Mouse (Mus musculus) heart, embryonic 15.5 days (tissue): ENCODE results near the gene Ubash3a. TPM values are rescaled to one million over a fixed set of nuclear protein-coding genes. Genes with fewer than 3 reads are reported as not detected.
"Not testable (repeated sequence)": the region's sequence is repeated elsewhere in the genome, so short reads cannot be mapped to it uniquely, and the experiment has no call there.

Experiments
- ATAC-seq: fragments of 200-750 bp; cut with Nextera tagmentation; replicated peaks from 2 replicates; pipeline ENCODE4 v1.8.0; 2017; ENCODE audit warnings: low read depth, moderate TSS enrichment; ENCODE audit not compliant: insufficient number of reproducible peaks, insufficient read depth, low FRiP score
- H3K27ac ChIP-seq: fragments of 300-500 bp; sonication (generic); 2 replicates; pipeline ENCODE4 v1.5.1; 2015; ENCODE audit warnings: mild to moderate bottlenecking, inconsistent platforms
- H3K27me3 ChIP-seq: fragments of 300-500 bp; sonication (generic); 2 replicates; pipeline ENCODE4 v1.6.1; 2015; ENCODE audit warnings: inconsistent platforms
- H3K36me3 ChIP-seq: fragments of 300-500 bp; sonication (generic); 2 replicates; pipeline ENCODE4 v1.6.1; 2015; ENCODE audit warnings: mild to moderate bottlenecking, inconsistent platforms
- H3K4me1 ChIP-seq: fragments of 300-500 bp; sonication (generic); replicated peaks from 2 replicates; pipeline ENCODE4 v1.6.1; 2015; ENCODE audit warnings: inconsistent platforms
- H3K4me2 ChIP-seq: fragments of 300-500 bp; sonication (generic); 2 replicates; pipeline ENCODE4 v1.6.1; 2015; ENCODE audit warnings: inconsistent platforms, mild to moderate bottlenecking, moderate library complexity
- H3K4me3 ChIP-seq: fragments of 300-500 bp; sonication (generic); 2 replicates; pipeline ENCODE4 v1.5.1; 2015; ENCODE audit warnings: mild to moderate bottlenecking, inconsistent platforms
- H3K9ac ChIP-seq: fragments of 300-500 bp; sonication (generic); 2 replicates; pipeline ENCODE4 v1.6.1; 2015; ENCODE audit warnings: mild to moderate bottlenecking, inconsistent platforms
- H3K9me3 ChIP-seq: fragments of 300-500 bp; sonication (generic); replicated peaks from 2 replicates; pipeline ENCODE4 v1.6.1; 2016; ENCODE audit warnings: inconsistent platforms
- WGBS: fragments of 180-500 bp; shearing (Covaris S2); methylation state at CpG from one replicate; pipeline ENCODE4 v1.1.7; 2015; ENCODE audit warnings: mixed read lengths; 5-methylcytosine and 5-hydroxymethylcytosine counted together
- polyA plus RNA-seq: library from polyadenylated mRNA; unstranded; fragments of >200 nt; fragmentation: Nextera tagmentation; extraction: Ambion mirVana; gene quantifications from 2 replicates; pipeline ENCODE4 v1.2.1, GENCODE M21; 2015

Gene Ubash3a
- polyA plus RNA-seq, 1 experiment from 2014 or later = 0.37 TPM

DNA sequence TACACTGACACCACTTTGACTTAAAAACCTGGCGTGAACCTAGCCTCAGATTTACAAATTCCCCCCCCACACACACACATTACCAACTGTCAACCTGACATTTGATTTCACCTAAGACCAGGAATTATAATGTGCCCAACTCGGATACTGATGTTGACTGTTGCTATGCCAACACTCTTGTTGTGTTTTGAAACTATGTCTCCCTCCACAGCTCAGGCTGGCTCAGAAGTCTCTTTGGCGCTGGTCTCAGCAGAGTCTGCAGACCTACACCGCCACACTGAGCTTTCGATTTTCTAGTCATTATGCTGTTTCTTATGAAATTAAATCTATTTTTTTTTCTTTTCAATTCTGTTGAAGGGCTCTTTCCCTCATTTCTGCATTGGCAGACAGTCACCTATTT is 55.0 kb downstream of the Ubash3a start:
- no peak for ATAC-seq
- WGBS = 59% methylated on average over 5 of the region's 5 CpGs
- no peak overlapping the region for H3K27ac ChIP-seq

GRCm38 (mm10) chr17:31263770-31264169 is 56.1 kb downstream of the Ubash3a start:
- no peak overlapping the region for H3K4me2 ChIP-seq
- no peaks in the 10 kb centered on the region for H3K36me3 ChIP-seq
- H3K9ac ChIP-seq = no peak overlapping the region
- H3K27ac ChIP-seq = no peak overlapping the region
- ATAC-seq = no peak
- no peaks in the 10 kb centered on the region for H3K9me3 ChIP-seq
- no peak overlapping the region for H3K4me3 ChIP-seq
- WGBS = 89% methylated on average over 5 of the region's 5 CpGs
- no peaks in the 10 kb centered on the region for H3K4me1 ChIP-seq
- H3K27me3 ChIP-seq = no peaks in the 10 kb centered on the region

More for the DNA sequence above, 55.0 kb downstream of the Ubash3a start:
- no peaks in the 10 kb centered on the region for H3K4me1 ChIP-seq
- no peak overlapping the region for H3K4me3 ChIP-seq
- no peaks in the 10 kb centered on the region for H3K9me3 ChIP-seq
- H3K4me2 ChIP-seq = no peak overlapping the region
- no peaks in the 10 kb centered on the region for H3K36me3 ChIP-seq
- H3K9ac ChIP-seq = no peak overlapping the region
- H3K27me3 ChIP-seq = no peaks in the 10 kb centered on the region

GRCm38 (mm10) chr17:31264372-31264771 is 56.7 kb downstream of the Ubash3a start:
- H3K27ac ChIP-seq = no peak overlapping the region
- H3K36me3 ChIP-seq = no peaks in the 10 kb centered on the region
- no peak overlapping the region for H3K4me3 ChIP-seq
- no peaks in the 10 kb centered on the region for H3K9me3 ChIP-seq
- no peak for ATAC-seq
- no peaks in the 10 kb centered on the region for H3K27me3 ChIP-seq
- no peak overlapping the region for H3K9ac ChIP-seq
- WGBS = 69% methylated on average over 6 of the region's 6 CpGs
- H3K4me2 ChIP-seq = no peak overlapping the region
- H3K4me1 ChIP-seq = no peaks in the 10 kb centered on the region

GRCm38 (mm10) chr17:31265171-31265572 is 57.5 kb downstream of the Ubash3a start:
- no peak overlapping the region for H3K9ac ChIP-seq
- no peaks in the 10 kb centered on the region for H3K27me3 ChIP-seq
- H3K36me3 ChIP-seq = no peaks in the 10 kb centered on the region
- no peak for ATAC-seq
- H3K9me3 ChIP-seq = no peaks in the 10 kb centered on the region
- H3K4me2 ChIP-seq = no peak overlapping the region
- no peak overlapping the region for H3K27ac ChIP-seq
- no peak overlapping the region for H3K4me3 ChIP-seq
- no peaks in the 10 kb centered on the region for H3K4me1 ChIP-seq
- WGBS = 21% methylated on average over 3 of the region's 3 CpGs

DNA sequence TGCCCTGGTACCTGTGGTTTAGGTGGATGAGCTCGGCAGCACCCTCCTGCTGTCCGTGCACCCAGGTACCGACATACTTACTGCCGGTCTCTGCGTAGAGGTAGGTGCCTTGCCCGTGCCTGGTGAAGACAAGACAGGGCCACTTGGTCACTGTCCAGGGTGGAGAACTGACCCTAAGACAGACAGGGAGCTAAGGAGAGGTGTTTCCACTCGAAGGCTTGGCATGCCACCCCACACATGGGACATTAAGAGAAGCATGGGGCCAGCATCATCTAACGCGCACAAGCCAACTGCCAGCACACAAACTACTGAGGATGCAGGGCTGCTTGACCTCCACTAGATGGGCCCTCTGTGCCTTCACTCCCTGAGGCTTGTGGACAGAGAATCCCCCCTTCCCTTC is 58.2 kb downstream of the Ubash3a start:
- no peaks in the 10 kb centered on the region for H3K4me1 ChIP-seq
- H3K4me2 ChIP-seq = no peak overlapping the region
- ATAC-seq = no peak
- no peak overlapping the region for H3K27ac ChIP-seq
- no peak overlapping the region for H3K9ac ChIP-seq
- no peak overlapping the region for H3K4me3 ChIP-seq
- H3K36me3 ChIP-seq = no peaks in the 10 kb centered on the region
- no peaks in the 10 kb centered on the region for H3K9me3 ChIP-seq
- no peaks in the 10 kb centered on the region for H3K27me3 ChIP-seq
- WGBS = 88% methylated on average over 9 of the region's 9 CpGs

DNA sequence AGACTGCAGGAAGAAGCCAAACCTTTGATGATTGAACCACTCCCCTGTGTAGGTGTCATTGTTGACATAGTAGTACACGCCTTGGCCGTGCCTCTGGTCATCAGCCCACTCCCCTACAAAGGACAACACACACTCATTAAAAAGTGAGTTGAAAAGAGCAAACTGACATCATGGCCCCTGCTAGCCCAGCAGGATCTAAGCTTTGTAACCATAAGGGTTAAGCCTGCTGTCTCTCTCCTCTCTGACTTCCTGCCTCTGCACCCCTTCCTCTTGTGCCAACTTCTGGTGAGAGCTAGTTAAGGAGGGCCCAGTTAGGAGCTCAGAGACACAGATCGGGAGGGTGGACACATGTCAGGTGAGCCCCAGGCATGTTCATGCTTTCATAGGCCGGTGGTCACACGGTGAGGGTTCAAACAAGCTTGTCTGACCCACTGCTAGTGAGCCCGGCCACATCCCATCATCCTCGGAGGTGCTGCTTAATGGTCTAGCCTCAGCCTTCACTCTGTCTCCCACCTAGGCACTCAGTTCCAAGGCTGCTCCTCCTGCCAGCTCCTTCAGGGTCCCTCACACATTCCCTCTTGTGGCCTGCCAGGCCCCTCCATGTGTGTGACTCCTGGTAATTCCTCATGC is 58.8 kb downstream of the Ubash3a start:
- Histone ChIP-seq H3K9ac (no peak overlapping the region), H3K4me3 (no peak overlapping the region), H3K27ac (no peak overlapping the region), H3K4me1 (no peaks in the 10 kb centered on the region), H3K36me3 (no peaks in the 10 kb centered on the region), H3K4me2 (no peak overlapping the region), H3K9me3 (no peaks in the 10 kb centered on the region), H3K27me3 (no peaks in the 10 kb centered on the region)
- no peak for ATAC-seq
- 78% methylated on average over 7 of the region's 7 CpGs for WGBS

DNA sequence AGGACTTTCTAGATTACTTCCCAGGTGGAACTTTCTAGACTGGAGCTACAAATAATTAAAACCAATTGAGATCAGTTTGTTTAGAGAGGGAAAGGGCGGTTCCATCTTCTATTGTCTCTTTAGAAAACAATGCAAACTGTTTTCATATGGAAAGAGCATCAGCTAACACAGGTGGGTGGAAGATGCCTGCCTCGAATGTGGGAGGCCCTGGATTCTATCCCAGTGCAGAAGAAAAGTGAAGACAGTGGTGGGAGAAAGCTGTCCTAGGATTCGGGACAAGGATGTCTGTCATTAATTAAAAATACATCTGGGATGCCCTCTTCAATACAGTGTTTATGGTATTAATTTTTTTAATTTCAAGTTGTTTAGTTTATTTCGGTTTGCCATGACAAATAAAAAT is 59.5 kb downstream of the Ubash3a start:
- Histone ChIP-seq H3K9ac (no peak overlapping the region), H3K4me3 (no peak overlapping the region)

GRCm38 (mm10) chr17:31267603-31268002 is 59.9 kb downstream of the Ubash3a start:
- 82% methylated on average over 6 of the region's 6 CpGs for WGBS
- no peak for ATAC-seq
- no peaks in the 10 kb centered on the region for H3K27me3 ChIP-seq
- H3K4me1 ChIP-seq = no peaks in the 10 kb centered on the region
- no peak overlapping the region for H3K27ac ChIP-seq
- no peak overlapping the region for H3K9ac ChIP-seq
- no peak overlapping the region for H3K4me2 ChIP-seq
- H3K9me3 ChIP-seq = no peaks in the 10 kb centered on the region
- no peaks in the 10 kb centered on the region for H3K36me3 ChIP-seq
- no peak overlapping the region for H3K4me3 ChIP-seq

More for the DNA sequence above, 59.5 kb downstream of the Ubash3a start:
- no peak for ATAC-seq
- no peak overlapping the region for H3K4me2 ChIP-seq
- no peaks in the 10 kb centered on the region for H3K4me1 ChIP-seq
- 71% methylated on average over 4 of the region's 4 CpGs for WGBS
- H3K27ac ChIP-seq = no peak overlapping the region
- H3K36me3 ChIP-seq = no peaks in the 10 kb centered on the region
- H3K27me3 ChIP-seq = no peaks in the 10 kb centered on the region
- H3K9me3 ChIP-seq = no peaks in the 10 kb centered on the region

DNA sequence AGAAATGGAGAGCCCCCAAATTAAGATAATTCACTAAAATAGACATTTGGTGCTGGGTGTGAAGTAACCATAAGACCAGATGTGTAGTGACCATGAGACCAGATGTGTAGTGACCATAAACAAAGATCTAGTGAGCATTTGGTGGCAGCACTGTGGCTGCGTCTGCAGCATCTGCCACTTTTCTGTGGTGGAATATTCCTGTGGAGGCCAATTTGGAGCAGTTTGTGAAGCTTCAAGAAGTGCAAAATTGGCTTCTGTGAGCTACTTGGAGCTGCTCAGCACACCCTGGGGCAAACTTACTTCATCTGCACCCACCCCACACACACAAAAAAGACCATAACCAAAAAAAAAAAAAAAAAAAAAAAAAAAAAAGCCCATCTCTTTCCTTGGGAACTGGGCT is 60.3 kb downstream of the Ubash3a start:
- Histone ChIP-seq H3K27ac (no peak overlapping the region), H3K4me2 (no peak overlapping the region)
- 70% methylated on average over 1 of the region's 1 CpGs for WGBS

GRCm38 (mm10) chr17:31269761-31270160 is 62.1 kb downstream of the Ubash3a start:
- H3K27ac ChIP-seq = no peak overlapping the region
- no peak overlapping the region for H3K9ac ChIP-seq
- no peaks in the 10 kb centered on the region for H3K36me3 ChIP-seq
- H3K4me1 ChIP-seq = no peaks in the 10 kb centered on the region
- no peak overlapping the region for H3K4me2 ChIP-seq
- ATAC-seq = no peak
- 87% methylated on average over 2 of the region's 2 CpGs for WGBS
- no peak overlapping the region for H3K4me3 ChIP-seq
- H3K9me3 ChIP-seq = no peaks in the 10 kb centered on the region
- no peaks in the 10 kb centered on the region for H3K27me3 ChIP-seq

More for the DNA sequence above, 60.3 kb downstream of the Ubash3a start:
- Histone ChIP-seq H3K4me3 (no peak overlapping the region), H3K27me3 (no peaks in the 10 kb centered on the region), H3K4me1 (no peaks in the 10 kb centered on the region), H3K36me3 (no peaks in the 10 kb centered on the region), H3K9me3 (no peaks in the 10 kb centered on the region), H3K9ac (no peak overlapping the region)
- ATAC-seq = no peak

DNA sequence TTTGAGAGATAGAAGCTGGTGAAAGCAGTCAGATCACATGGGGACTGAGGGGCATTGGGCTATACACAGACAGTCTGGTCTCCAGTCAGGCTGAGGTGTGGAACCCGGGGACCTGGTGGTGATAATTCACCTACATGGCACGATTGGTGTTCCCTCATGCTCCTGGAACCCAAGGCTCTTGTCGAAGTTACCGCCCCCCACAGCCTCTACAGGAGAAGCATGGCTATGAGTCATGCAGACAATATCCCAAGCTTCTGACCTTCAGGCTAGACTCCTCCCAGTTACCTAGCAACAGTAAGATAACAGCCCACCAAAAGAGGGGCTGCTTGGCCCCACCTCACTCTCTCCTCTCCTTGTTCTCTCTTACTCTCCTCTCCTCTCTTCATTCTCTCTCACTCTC is 62.6 kb downstream of the Ubash3a start:
- WGBS = 47% methylated on average over 4 of the region's 4 CpGs
- Histone ChIP-seq H3K27ac (no peak overlapping the region), H3K9me3 (no peaks in the 10 kb centered on the region), H3K4me3 (no peak overlapping the region), H3K4me1 (no peaks in the 10 kb centered on the region), H3K9ac (no peak overlapping the region), H3K36me3 (no peaks in the 10 kb centered on the region), H3K27me3 (no peaks in the 10 kb centered on the region), H3K4me2 (no peak overlapping the region)
- no peak for ATAC-seq

DNA sequence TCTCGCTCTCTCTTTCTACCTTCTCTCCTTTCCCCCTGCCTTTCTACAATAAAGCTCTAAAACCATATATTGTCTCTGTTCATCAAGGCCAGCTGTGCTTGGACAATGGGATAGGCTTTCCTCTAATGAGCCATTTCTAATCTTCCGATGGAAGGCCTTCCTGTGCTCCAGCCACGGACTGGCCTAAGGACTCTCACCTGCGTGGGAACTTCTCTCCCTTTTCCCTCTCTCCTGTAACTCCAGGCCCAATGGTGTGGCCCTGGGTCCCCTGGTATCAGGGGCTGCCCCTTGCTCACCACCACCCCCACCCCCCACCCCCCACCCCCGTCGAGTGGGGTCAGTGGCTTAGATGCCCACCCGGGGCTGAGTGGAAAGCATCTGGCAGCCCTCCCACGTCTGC is 63.1 kb downstream of the Ubash3a start:
- not testable (repeated sequence) for H3K4me1 ChIP-seq, ATAC-seq
- WGBS = 78% methylated on average over 8 of the region's 8 CpGs

More for the DNA sequence above, 63.1 kb downstream of the Ubash3a start:
- H3K9ac ChIP-seq, H3K9me3 ChIP-seq, H3K4me2 ChIP-seq, H3K27me3 ChIP-seq, H3K36me3 ChIP-seq, H3K27ac ChIP-seq, H3K4me3 ChIP-seq: not testable (repeated sequence)
